Mouse (Mus musculus): Measurements from ENCODE around the gene Mamdc2.

GRCm38 (mm10) chr19:23467866-23468265 is 19.6 kb upstream of the Mamdc2 start:
- TF ChIP-seq CTCF (IDR thresholded peaks at IDR 0.05 in 2 of 3, conservative IDR thresholded peaks at IDR 0.05 in 1 of 3; ENCODE audit: control insufficient read depth in 1 of 3, insufficient read depth in 1 of 3, low read depth in 2 of 3, low read length in 3 of 3, poor library complexity in 1 of 3, severe bottlenecking in 1 of 3) (no peak), USF1 (IDR thresholded peaks at IDR 0.05; ENCODE audit: low read depth, low read length) (no peak), TAL1 (IDR thresholded peaks at IDR 0.05; ENCODE audit: low read length) (no peak), ZMIZ1 (IDR thresholded peaks at IDR 0.05; ENCODE audit: low read depth, low read length) (no peak), E2F4 (IDR thresholded peaks at IDR 0.05; ENCODE audit: borderline replicate concordance, low read depth, low read length) (no peak), EP300 (IDR thresholded peaks at IDR 0.05; ENCODE audit: low read depth in 1 of 2, low read length in 2 of 2) (no peak), JUND (IDR thresholded peaks at IDR 0.05; ENCODE audit: low read depth, low read length) (no peak)

Data from MEL (cell line).